Mouse (Mus musculus): Measurements from ENCODE around the gene Myoc. TPM values are rescaled to one million over a fixed set of nuclear protein-coding genes. Genes with fewer than 3 reads are reported as not detected.
"Not testable (repeated sequence)": the region's sequence is repeated elsewhere in the genome, so short reads cannot be mapped to it uniquely, and the experiment has no call there.

The Myoc gene
- total RNA-seq (2017): not detected in 2 replicates

DNA sequence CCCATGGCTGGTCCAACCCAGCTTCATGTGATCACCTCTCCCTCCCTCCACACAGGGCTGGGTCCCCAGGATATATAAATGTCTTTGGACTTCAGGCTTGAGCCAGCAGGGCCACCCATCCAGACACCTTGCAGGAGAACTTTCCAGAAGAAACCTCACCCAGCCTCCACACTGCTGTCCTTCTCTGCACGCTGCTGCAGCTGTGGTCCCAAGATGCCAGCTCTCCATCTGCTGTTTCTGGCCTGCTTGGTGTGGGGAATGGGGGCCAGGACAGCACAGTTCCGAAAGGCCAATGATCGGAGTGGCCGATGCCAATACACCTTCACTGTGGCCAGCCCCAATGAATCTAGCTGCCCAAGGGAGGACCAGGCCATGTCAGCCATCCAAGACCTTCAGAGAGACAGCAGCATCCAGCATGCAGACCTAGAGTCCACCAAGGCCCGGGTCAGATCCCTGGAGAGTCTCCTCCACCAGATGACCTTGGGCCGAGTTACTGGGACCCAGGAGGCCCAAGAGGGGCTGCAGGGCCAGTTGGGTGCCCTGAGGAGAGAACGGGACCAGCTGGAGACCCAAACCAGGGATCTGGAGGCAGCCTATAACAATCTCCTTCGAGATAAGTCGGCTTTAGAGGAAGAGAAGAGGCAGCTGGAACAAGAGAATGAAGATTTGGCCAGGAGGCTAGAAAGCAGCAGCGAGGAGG, at the start of gene Myoc:
TSS of gene Myoc (plus strand) at position 105 of the 700 bp plus-strand sequence.
- no peak for ATAC-seq (replicated peaks in 1 of 2; ENCODE audit: insufficient read depth in 1 of 2, low FRiP score in 2 of 2, low TSS enrichment in 1 of 2, low read depth in 1 of 2, poor library complexity in 2 of 2, severe bottlenecking in 2 of 2)

DNA sequence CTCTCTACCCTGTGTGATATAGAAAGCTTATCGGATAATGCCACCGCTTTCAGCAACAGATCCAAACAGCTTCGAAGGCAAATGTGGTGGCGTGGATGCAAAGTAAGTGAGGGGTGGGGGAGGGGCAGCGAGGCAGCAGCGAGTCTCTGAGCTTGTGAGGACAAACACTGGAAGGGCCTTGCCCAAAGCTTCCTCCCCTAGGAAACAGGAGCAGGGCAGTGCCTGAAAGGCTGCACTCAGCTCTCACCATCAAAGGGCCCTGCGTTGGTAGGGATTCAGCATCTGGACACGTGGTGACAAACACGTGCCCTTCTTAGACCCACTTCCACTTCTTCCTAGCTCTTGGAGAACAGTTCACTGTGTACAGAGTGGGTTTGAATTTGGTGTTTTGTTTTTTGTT, 49.5 kb upstream of the Myoc start:
- ATAC-seq (replicated peaks in 1 of 2; ENCODE audit: insufficient read depth in 1 of 2, low FRiP score in 2 of 2, low TSS enrichment in 1 of 2, low read depth in 1 of 2, poor library complexity in 2 of 2, severe bottlenecking in 2 of 2): no peak

DNA sequence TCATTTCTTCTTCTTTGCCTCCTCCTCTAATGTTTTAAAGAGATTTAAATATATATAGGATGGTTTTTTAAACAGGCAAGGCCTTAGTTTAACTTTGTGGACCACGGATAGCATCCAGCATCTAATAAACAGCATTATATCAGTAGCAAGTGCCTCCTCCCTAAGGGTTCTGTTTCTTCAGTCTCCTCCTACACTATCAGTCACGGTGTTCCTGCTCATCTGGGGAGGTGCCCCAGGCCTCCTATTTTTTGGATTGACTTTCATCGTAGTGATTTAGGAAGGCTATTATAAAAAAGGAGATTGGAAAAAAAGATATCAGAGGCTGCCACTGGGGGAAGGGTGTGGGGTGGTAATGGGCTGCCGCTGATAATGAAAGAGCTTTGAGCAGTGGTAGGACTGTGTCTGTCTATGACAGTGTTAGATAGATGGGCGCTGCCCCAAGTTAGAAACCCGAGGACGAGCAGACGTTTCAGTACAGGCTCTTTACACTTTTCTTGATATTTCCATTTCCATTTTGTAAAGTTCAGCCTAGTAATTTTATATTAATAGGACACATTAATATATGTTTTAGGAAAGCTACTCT, 48.4 kb upstream of the Myoc start:
- ATAC-seq (replicated peaks in 1 of 2; ENCODE audit: insufficient read depth in 1 of 2, low FRiP score in 2 of 2, low TSS enrichment in 1 of 2, low read depth in 1 of 2, poor library complexity in 2 of 2, severe bottlenecking in 2 of 2): no peak

- no peak for ATAC-seq (replicated peaks in 1 of 2; ENCODE audit: insufficient read depth in 1 of 2, low FRiP score in 2 of 2, low TSS enrichment in 1 of 2, low read depth in 1 of 2, poor library complexity in 2 of 2, severe bottlenecking in 2 of 2)
Measured at GRCm38 (mm10) chr1:162597379-162598102, 41.4 kb upstream of the Myoc start.

DNA sequence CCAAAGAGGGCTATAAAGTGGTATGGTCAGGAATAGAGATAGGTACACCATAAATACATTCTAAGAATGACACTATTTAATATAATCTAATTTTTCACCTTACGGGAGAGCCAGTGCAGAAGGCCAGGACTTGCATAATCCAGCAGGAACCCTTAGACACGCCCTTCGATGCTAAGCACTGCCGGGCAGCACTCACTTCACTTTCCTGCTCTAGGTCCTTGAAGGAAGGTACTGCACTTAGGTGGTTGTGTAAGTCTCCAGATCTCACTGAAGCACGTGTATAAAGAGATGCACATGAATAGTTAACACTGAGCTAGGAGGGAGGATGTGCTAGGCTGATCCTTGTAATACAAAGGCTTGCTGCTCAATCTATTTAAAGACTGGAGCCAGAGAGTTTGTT, 39.3 kb upstream of the Myoc start:
- ATAC-seq (replicated peaks in 1 of 2; ENCODE audit: insufficient read depth in 1 of 2, low FRiP score in 2 of 2, low TSS enrichment in 1 of 2, low read depth in 1 of 2, poor library complexity in 2 of 2, severe bottlenecking in 2 of 2): no peak

DNA sequence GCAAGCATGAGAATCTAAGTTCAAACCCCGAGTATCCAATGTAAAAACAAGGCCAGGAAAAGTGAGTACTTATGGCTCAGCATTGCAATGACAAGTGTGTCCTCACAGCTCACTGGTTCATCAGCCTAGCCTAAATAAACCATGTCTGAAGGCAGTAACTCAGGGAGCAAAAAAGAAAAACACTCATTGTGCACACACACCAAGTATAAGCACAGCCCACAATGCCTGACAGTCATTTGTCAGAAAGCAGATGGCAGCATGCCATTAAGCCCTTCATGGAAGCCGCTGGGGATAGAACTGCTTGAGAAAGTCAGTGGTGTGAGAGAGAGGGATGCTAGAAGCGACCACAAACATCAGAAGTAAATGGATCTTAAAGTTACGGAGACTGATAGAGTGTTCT, 37.7 kb upstream of the Myoc start:
- ATAC-seq (replicated peaks in 1 of 2; ENCODE audit: insufficient read depth in 1 of 2, low FRiP score in 2 of 2, low TSS enrichment in 1 of 2, low read depth in 1 of 2, poor library complexity in 2 of 2, severe bottlenecking in 2 of 2): no peak

- no peak for ATAC-seq (replicated peaks in 1 of 2; ENCODE audit: insufficient read depth in 1 of 2, low FRiP score in 2 of 2, low TSS enrichment in 1 of 2, low read depth in 1 of 2, poor library complexity in 2 of 2, severe bottlenecking in 2 of 2)
Measured at GRCm38 (mm10) chr1:162608127-162608526, 30.8 kb upstream of the Myoc start.

- no peak for ATAC-seq (replicated peaks in 1 of 2; ENCODE audit: insufficient read depth in 1 of 2, low FRiP score in 2 of 2, low TSS enrichment in 1 of 2, low read depth in 1 of 2, poor library complexity in 2 of 2, severe bottlenecking in 2 of 2)
Measured at GRCm38 (mm10) chr1:162609633-162610250, 29.2 kb upstream of the Myoc start.

DNA sequence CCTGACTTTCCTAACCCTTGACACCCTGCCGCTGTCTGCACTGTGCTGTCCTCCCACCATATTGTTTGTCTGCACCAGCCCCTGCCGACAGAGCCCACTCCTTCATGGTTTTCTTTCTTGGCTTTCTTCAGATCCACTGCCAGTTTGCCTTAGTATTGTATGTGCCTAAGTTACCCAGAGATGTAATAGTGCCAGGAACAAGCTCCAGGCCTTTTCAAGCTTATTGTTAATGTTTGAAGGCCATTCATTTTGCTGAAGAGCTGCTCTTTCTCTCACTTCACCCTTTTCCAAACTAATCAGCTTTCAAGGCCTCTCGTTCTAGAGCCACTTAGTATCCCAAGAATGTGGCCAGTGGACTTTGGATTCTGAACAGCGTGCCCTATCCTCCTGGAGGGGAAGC, 27.8 kb upstream of the Myoc start:
- no peak for ATAC-seq (replicated peaks in 1 of 2; ENCODE audit: insufficient read depth in 1 of 2, low FRiP score in 2 of 2, low TSS enrichment in 1 of 2, low read depth in 1 of 2, poor library complexity in 2 of 2, severe bottlenecking in 2 of 2)

- ATAC-seq (replicated peaks in 1 of 2; ENCODE audit: insufficient read depth in 1 of 2, low FRiP score in 2 of 2, low TSS enrichment in 1 of 2, low read depth in 1 of 2, poor library complexity in 2 of 2, severe bottlenecking in 2 of 2): no peak
Measured at GRCm38 (mm10) chr1:162615511-162615910, 23.4 kb upstream of the Myoc start.

- ATAC-seq (replicated peaks in 1 of 2; ENCODE audit: insufficient read depth in 1 of 2, low FRiP score in 2 of 2, low TSS enrichment in 1 of 2, low read depth in 1 of 2, poor library complexity in 2 of 2, severe bottlenecking in 2 of 2): no peak
Measured at GRCm38 (mm10) chr1:162620487-162620886, 18.5 kb upstream of the Myoc start.

DNA sequence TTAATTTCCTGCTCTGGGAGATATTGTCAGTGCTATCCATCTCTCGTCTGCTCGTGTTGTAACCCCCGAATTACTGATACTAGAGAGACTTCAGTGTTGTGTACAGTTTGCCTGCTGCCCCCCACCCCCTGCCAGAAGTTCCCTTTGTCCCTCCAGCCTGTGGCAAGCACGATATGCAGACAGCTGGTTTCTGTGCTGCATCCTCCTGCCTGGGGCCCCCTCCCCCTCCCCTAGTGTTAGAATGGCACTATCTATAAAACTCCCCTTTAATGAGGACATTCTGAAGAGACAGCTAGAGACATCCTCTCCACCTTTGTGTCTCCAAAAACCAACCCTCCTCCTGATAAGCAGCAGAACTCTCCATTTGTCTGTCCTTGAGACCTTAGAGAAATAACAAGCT, 15.1 kb upstream of the Myoc start:
- no peak for ATAC-seq (replicated peaks in 1 of 2; ENCODE audit: insufficient read depth in 1 of 2, low FRiP score in 2 of 2, low TSS enrichment in 1 of 2, low read depth in 1 of 2, poor library complexity in 2 of 2, severe bottlenecking in 2 of 2)

- peak; percentile 94 to 96 for ATAC-seq (replicated peaks in 1 of 2; ENCODE audit: insufficient read depth in 1 of 2, low FRiP score in 2 of 2, low TSS enrichment in 1 of 2, low read depth in 1 of 2, poor library complexity in 2 of 2, severe bottlenecking in 2 of 2)
Measured at GRCm38 (mm10) chr1:162625229-162625628, 13.7 kb upstream of the Myoc start.

GRCm38 (mm10) chr1:162627821-162628220, 11.1 kb upstream of the Myoc start:
- not testable (repeated sequence) for ATAC-seq (replicated peaks in 1 of 2; ENCODE audit: insufficient read depth in 1 of 2, low FRiP score in 2 of 2, low TSS enrichment in 1 of 2, low read depth in 1 of 2, poor library complexity in 2 of 2, severe bottlenecking in 2 of 2)

DNA sequence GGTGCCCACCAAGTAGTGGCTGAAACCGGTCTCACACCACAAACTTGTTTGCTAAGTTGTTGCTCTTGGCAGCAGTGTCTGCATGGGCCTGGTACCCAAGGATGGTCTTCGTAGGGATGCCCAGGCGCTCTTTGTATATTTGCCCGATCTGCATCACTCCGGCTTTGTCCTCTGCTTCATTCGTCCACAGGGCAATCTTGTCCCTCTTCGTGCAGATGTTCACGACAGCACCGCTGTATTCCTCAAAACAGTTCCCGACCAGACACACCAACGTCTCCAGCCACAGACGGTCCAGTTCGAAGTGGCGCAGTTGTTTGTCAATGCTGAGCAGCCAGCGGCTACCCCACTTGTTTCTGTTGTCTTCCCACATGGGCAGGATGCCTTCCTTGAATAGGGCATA, 10.6 kb upstream of the Myoc start:
- not testable (repeated sequence) for ATAC-seq (replicated peaks in 1 of 2; ENCODE audit: insufficient read depth in 1 of 2, low FRiP score in 2 of 2, low TSS enrichment in 1 of 2, low read depth in 1 of 2, poor library complexity in 2 of 2, severe bottlenecking in 2 of 2)

- ATAC-seq (replicated peaks in 1 of 2; ENCODE audit: insufficient read depth in 1 of 2, low FRiP score in 2 of 2, low TSS enrichment in 1 of 2, low read depth in 1 of 2, poor library complexity in 2 of 2, severe bottlenecking in 2 of 2): not testable (repeated sequence)
Measured at GRCm38 (mm10) chr1:162635291-162635931, 3.5 kb upstream of the Myoc start.

- ATAC-seq (replicated peaks in 1 of 2; ENCODE audit: insufficient read depth in 1 of 2, low FRiP score in 2 of 2, low TSS enrichment in 1 of 2, low read depth in 1 of 2, poor library complexity in 2 of 2, severe bottlenecking in 2 of 2): no peak
Measured at GRCm38 (mm10) chr1:162636516-162636915, 2.4 kb upstream of the Myoc start.

DNA sequence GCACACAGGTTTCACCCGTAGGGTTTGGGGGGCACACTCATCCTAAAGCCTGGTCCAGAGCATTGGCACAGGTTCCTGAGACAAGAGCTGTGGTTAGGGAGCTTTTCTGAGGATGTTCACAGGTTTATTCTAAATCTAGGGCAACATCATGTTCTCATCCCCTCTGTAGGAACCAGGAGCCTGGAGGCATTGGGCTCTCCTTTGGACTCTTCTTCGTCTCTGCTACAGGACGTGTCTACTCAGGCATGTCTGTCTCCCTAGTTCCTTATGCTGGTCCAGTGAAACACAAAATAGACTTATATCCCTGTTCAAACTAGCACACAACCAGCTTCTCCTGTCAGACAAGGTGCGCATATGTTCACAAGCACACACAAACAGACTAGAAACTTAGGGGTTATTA, 420 bp upstream of the Myoc start:
- no peak for ATAC-seq (replicated peaks in 1 of 2; ENCODE audit: insufficient read depth in 1 of 2, low FRiP score in 2 of 2, low TSS enrichment in 1 of 2, low read depth in 1 of 2, poor library complexity in 2 of 2, severe bottlenecking in 2 of 2)

Data from hematopoietic stem cell, adult 5-6 weeks (primary cell).